Mouse (Mus musculus) testis, adult 2 months (tissue): ENCODE measurements around the gene Ociad1. TPM values are rescaled to one million over a fixed set of nuclear protein-coding genes. Genes with fewer than 3 reads are reported as not detected.

Source experiments
- H3K27ac ChIP-seq: fragments of 200-500 bp; 2 replicates; pipeline ENCODE4 v1.5.1; 2012; ENCODE audit warnings: low read depth, low read length; ENCODE audit not compliant: control insufficient read depth, insufficient read depth
- H3K27me3 ChIP-seq: fragments of 200-500 bp; 2 replicates; pipeline ENCODE4 v1.6.1; 2012; ENCODE audit warnings: mild to moderate bottlenecking, low read length, moderate library complexity; ENCODE audit not compliant: control insufficient read depth, insufficient read depth
- H3K36me3 ChIP-seq: fragments of 200-500 bp; 2 replicates; pipeline ENCODE4 v1.6.1; 2012; ENCODE audit warnings: mild to moderate bottlenecking, low read length; ENCODE audit not compliant: control insufficient read depth, insufficient read depth
- H3K4me1 ChIP-seq: fragments of 200-500 bp; 2 replicates; pipeline ENCODE4 v1.6.1; 2012; ENCODE audit warnings: low read length; ENCODE audit not compliant: control insufficient read depth, insufficient read depth
- H3K4me3 ChIP-seq: fragments of 200-500 bp; 2 replicates; pipeline ENCODE4 v1.5.1; 2012; ENCODE audit warnings: low read depth, mild to moderate bottlenecking, low read length, moderate library complexity, mixed read lengths; ENCODE audit not compliant: control insufficient read depth
- CTCF ChIP-seq: fragments of 200-500 bp; IDR thresholded peaks from 2 replicates; pipeline ENCODE4 v1.5.1; 2012; ENCODE audit warnings: low read depth, mild to moderate bottlenecking, inconsistent platforms, low read length, moderate library complexity; ENCODE audit not compliant: control insufficient read depth, insufficient read depth, insufficient replicate concordance
- POLR2A ChIP-seq: fragments of 200-500 bp; IDR thresholded peaks from 2 replicates; pipeline ENCODE4 v1.6.1; 2012; ENCODE audit warnings: low read depth, mild to moderate bottlenecking, inconsistent platforms, low read length, moderate library complexity; ENCODE audit not compliant: control insufficient read depth
- polyA plus RNA-seq: library from polyadenylated mRNA; depleted of rRNA; stranded (reverse); fragments of >200 nt; gene quantifications from 2 replicates; pipeline ENCODE4 v1.2.3, GENCODE M21; 2012; rRNA removed

Ociad1 gene
- polyA plus RNA-seq, 1 experiment = 60.4 TPM

- Histone ChIP-seq H3K4me3 (no peak overlapping the region), H3K4me1 (peaks cover 6% of the 10 kb centered on the region), H3K27ac (no peak overlapping the region), H3K36me3 (no peaks in the 10 kb centered on the region), H3K27me3 (no peaks in the 10 kb centered on the region)
- no peak for TF ChIP-seq POLR2A
- TF ChIP-seq CTCF = no peak
Measured at GRCm38 (mm10) chr5:73360240-73360639, 67.7 kb downstream of the Ociad1 start.

- TF ChIP-seq POLR2A = no peak
- TF ChIP-seq CTCF = no peak
- H3K36me3 ChIP-seq = no peaks in the 10 kb centered on the region
- no peaks in the 10 kb centered on the region for H3K27me3 ChIP-seq
Measured at GRCm38 (mm10) chr5:73362338-73362737, 69.8 kb downstream of the Ociad1 start.

GRCm38 (mm10) chr5:73362791-73363190, 70.2 kb downstream of the Ociad1 start:
- Histone ChIP-seq H3K36me3 (no peaks in the 10 kb centered on the region), H3K27me3 (no peaks in the 10 kb centered on the region), H3K4me3 (no peak overlapping the region), H3K27ac (no peak overlapping the region), H3K4me1 (peaks cover 6% of the 10 kb centered on the region)
- TF ChIP-seq POLR2A (no peak), CTCF (no peak)

More at GRCm38 (mm10) chr5:73362338-73362737, 69.8 kb downstream of the Ociad1 start:
- Histone ChIP-seq H3K4me1 (peaks cover 6% of the 10 kb centered on the region), H3K4me3 (no peak overlapping the region), H3K27ac (no peak overlapping the region)

Other genes starting within 250 kb of the Ociad1 start
- 16.5 and 21.6 TPM in 2 replicates for gene Fryl, start 36.2 kb upstream of the Ociad1 start, polyA plus RNA-seq
- gene Ociad2, start 48.2 kb downstream of the Ociad1 start, polyA plus RNA-seq = 0.65 and 0.80 TPM in 2 replicates
- gene Cwh43, start 113.3 kb downstream of the Ociad1 start, polyA plus RNA-seq = 0.07 and 7.9 TPM in 2 replicates
- gene Dcun1d4, start 188.2 kb downstream of the Ociad1 start, polyA plus RNA-seq = 37.5 and 44.8 TPM in 2 replicates